Mouse (Mus musculus) heart, postnatal 0 days (tissue): ENCODE data around the gene Erbb2.

Experiments used
- CTCF ChIP-seq: IDR thresholded peaks from 2 replicates; pipeline ENCODE4 v1.5.1; 2016; ENCODE audit warnings: antibody characterized with exemption, control low read depth, low read depth
- EP300 ChIP-seq: IDR thresholded peaks from 2 replicates; pipeline ENCODE4 v1.6.1; 2016; ENCODE audit warnings: antibody characterized with exemption, low read depth

GRCm38 (mm10) chr11:98412797-98413301 is 579 bp downstream of the Erbb2 start:
- no peak for TF ChIP-seq EP300
- no peak for TF ChIP-seq CTCF
